Mouse (Mus musculus): Measurements from ENCODE around the gene Rab3a. TPM values are rescaled to one million over a fixed set of nuclear protein-coding genes. Genes with fewer than 3 reads are reported as not detected.

Gene Rab3a
- polyA plus RNA-seq, 1 experiment, result 34.9 TPM

DNA sequence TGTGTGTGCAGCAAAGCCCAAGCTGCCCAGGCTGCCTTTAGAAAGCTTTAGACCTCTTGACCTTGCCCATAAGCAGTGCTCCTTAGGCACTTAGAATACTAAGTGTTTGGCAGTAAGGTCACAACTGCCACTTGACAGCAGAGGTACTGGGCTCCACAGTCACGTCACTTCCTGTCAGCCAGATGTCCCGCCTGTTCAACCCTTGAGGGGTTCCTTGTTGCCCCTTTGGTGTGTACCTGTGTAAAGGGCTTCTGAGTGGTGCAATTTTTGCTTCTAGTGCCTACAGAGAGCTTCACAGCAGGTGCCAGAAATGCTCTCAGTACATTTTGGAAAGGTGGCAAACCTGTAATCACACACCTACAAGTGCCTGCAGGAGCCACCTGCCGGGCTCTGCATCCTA, 16.3 kb upstream of the Rab3a start:
- Histone ChIP-seq H3K36me3 (ENCODE audit: control insufficient read depth, insufficient read depth) (no peaks in the 10 kb centered on the region), H3ac (ENCODE audit: control insufficient read depth, insufficient read length) (no peak overlapping the region), H3K79me2 (ENCODE audit: control insufficient read depth, insufficient read depth) (no peaks in the 10 kb centered on the region), H3K4me2 (ENCODE audit: low read depth) (no peak overlapping the region), H3K4me3 (no peak overlapping the region), H3K27me3 (ENCODE audit: control insufficient read depth, insufficient read depth, insufficient read length) (peaks cover 17% of the 10 kb centered on the region)
- TF ChIP-seq SRF (IDR thresholded peaks at IDR 0.05; ENCODE audit: control insufficient read depth, insufficient read length, low read depth) (no peak), USF1 (IDR thresholded peaks at IDR 0.05; ENCODE audit: low read depth) (no peak), E2F4 (IDR thresholded peaks at IDR 0.05; ENCODE audit: insufficient read depth) (no peak), REST (IDR thresholded peaks at IDR 0.05; ENCODE audit: insufficient read depth, insufficient read length) (no peak), MYOG (IDR thresholded peaks at IDR 0.05; ENCODE audit: control insufficient read depth in 1 of 3, insufficient read depth in 1 of 3, insufficient read length in 2 of 3, low read depth in 2 of 3) (no peak), POLR2A (IDR thresholded peaks at IDR 0.05; ENCODE audit: insufficient read length, low read depth) (no peak), POLR2AphosphoS2 (IDR thresholded peaks at IDR 0.05; ENCODE audit: insufficient read length, low read depth) (no peak), TCF12 (IDR thresholded peaks at IDR 0.05; ENCODE audit: insufficient read depth, poor library complexity, severe bottlenecking) (no peak), TCF3 (IDR thresholded peaks at IDR 0.05; ENCODE audit: insufficient read length, low read depth) (no peak), MAX (IDR thresholded peaks at IDR 0.05; ENCODE audit: low read depth) (no peak), CEBPB (IDR thresholded peaks at IDR 0.05; ENCODE audit: insufficient read depth, poor library complexity, severe bottlenecking) (no peak), MYOD1 (IDR thresholded peaks at IDR 0.05; ENCODE audit: control insufficient read depth in 1 of 3, insufficient read length in 2 of 3, low read depth in 2 of 3) (no peak)

- Histone ChIP-seq H3K4me3 (no peak overlapping the region), H3K79me2 (ENCODE audit: control insufficient read depth, insufficient read depth) (no peaks in the 10 kb centered on the region), H3K27me3 (ENCODE audit: control insufficient read depth, insufficient read depth, insufficient read length) (peaks cover 35% of the 10 kb centered on the region), H3K4me2 (ENCODE audit: low read depth) (no peak overlapping the region), H3K36me3 (ENCODE audit: control insufficient read depth, insufficient read depth) (no peaks in the 10 kb centered on the region), H3ac (ENCODE audit: control insufficient read depth, insufficient read length) (no peak overlapping the region)
- TF ChIP-seq POLR2A (IDR thresholded peaks at IDR 0.05; ENCODE audit: insufficient read length, low read depth) (no peak), MAX (IDR thresholded peaks at IDR 0.05; ENCODE audit: low read depth) (no peak), REST (IDR thresholded peaks at IDR 0.05; ENCODE audit: insufficient read depth, insufficient read length) (no peak), MYOD1 (IDR thresholded peaks at IDR 0.05; ENCODE audit: control insufficient read depth in 1 of 3, insufficient read length in 2 of 3, low read depth in 2 of 3) (no peak), TCF3 (IDR thresholded peaks at IDR 0.05; ENCODE audit: insufficient read length, low read depth) (no peak), USF1 (IDR thresholded peaks at IDR 0.05; ENCODE audit: low read depth) (no peak), TCF12 (IDR thresholded peaks at IDR 0.05; ENCODE audit: insufficient read depth, poor library complexity, severe bottlenecking) (no peak), POLR2AphosphoS2 (IDR thresholded peaks at IDR 0.05; ENCODE audit: insufficient read length, low read depth) (no peak), MYOG (IDR thresholded peaks at IDR 0.05; ENCODE audit: control insufficient read depth in 1 of 3, insufficient read depth in 1 of 3, insufficient read length in 2 of 3, low read depth in 2 of 3) (no peak)
Measured at GRCm38 (mm10) chr8:70741661-70742060, 12.8 kb upstream of the Rab3a start.

GRCm38 (mm10) chr8:70742176-70742575, 12.3 kb upstream of the Rab3a start:
- H3ac ChIP-seq (ENCODE audit: control insufficient read depth, insufficient read length), result no peak overlapping the region

GRCm38 (mm10) chr8:70742981-70743655, 11.4 kb upstream of the Rab3a start:
- Histone ChIP-seq H3K4me2 (ENCODE audit: low read depth) (no peak overlapping the region), H3K4me3 (no peak overlapping the region), H3K79me2 (ENCODE audit: control insufficient read depth, insufficient read depth) (no peaks in the 10 kb centered on the region), H3K27me3 (ENCODE audit: control insufficient read depth, insufficient read depth, insufficient read length) (peaks cover 41% of the 10 kb centered on the region), H3K36me3 (ENCODE audit: control insufficient read depth, insufficient read depth) (no peaks in the 10 kb centered on the region), H3ac (ENCODE audit: control insufficient read depth, insufficient read length) (no peak overlapping the region)
- TF ChIP-seq E2F4 (IDR thresholded peaks at IDR 0.05; ENCODE audit: insufficient read depth), result no peak

More at GRCm38 (mm10) chr8:70742176-70742575, 12.3 kb upstream of the Rab3a start:
- Histone ChIP-seq H3K27me3 (ENCODE audit: control insufficient read depth, insufficient read depth, insufficient read length) (peaks cover 40% of the 10 kb centered on the region), H3K4me2 (ENCODE audit: low read depth) (no peak overlapping the region), H3K4me3 (no peak overlapping the region), H3K79me2 (ENCODE audit: control insufficient read depth, insufficient read depth) (no peaks in the 10 kb centered on the region), H3K36me3 (ENCODE audit: control insufficient read depth, insufficient read depth) (no peaks in the 10 kb centered on the region)
- TF ChIP-seq MYOG (IDR thresholded peaks at IDR 0.05; ENCODE audit: control insufficient read depth in 1 of 3, insufficient read depth in 1 of 3, insufficient read length in 2 of 3, low read depth in 2 of 3) (no peak), SRF (IDR thresholded peaks at IDR 0.05; ENCODE audit: control insufficient read depth, insufficient read length, low read depth) (no peak), MYOD1 (IDR thresholded peaks at IDR 0.05; ENCODE audit: control insufficient read depth in 1 of 3, insufficient read length in 2 of 3, low read depth in 2 of 3) (no peak), POLR2AphosphoS2 (IDR thresholded peaks at IDR 0.05; ENCODE audit: insufficient read length, low read depth) (no peak), MAX (IDR thresholded peaks at IDR 0.05; ENCODE audit: low read depth) (no peak), TCF12 (IDR thresholded peaks at IDR 0.05; ENCODE audit: insufficient read depth, poor library complexity, severe bottlenecking) (no peak), TCF3 (IDR thresholded peaks at IDR 0.05; ENCODE audit: insufficient read length, low read depth) (no peak), E2F4 (IDR thresholded peaks at IDR 0.05; ENCODE audit: insufficient read depth) (no peak), USF1 (IDR thresholded peaks at IDR 0.05; ENCODE audit: low read depth) (no peak), POLR2A (IDR thresholded peaks at IDR 0.05; ENCODE audit: insufficient read length, low read depth) (no peak), CEBPB (IDR thresholded peaks at IDR 0.05; ENCODE audit: insufficient read depth, poor library complexity, severe bottlenecking) (no peak), REST (IDR thresholded peaks at IDR 0.05; ENCODE audit: insufficient read depth, insufficient read length) (no peak)

All from myocyte (in vitro differentiated cells).